Mouse (Mus musculus) olfactory bulb, adult 2 months (tissue): ENCODE data around the gene Rab28.

Experiments used
- CTCF ChIP-seq: fragments of 200-500 bp; IDR thresholded peaks from 2 replicates; pipeline ENCODE4 v1.5.1; 2012; ENCODE audit warnings: low read depth, mild to moderate bottlenecking, low read length, moderate library complexity; ENCODE audit not compliant: insufficient read depth
- POLR2A ChIP-seq: fragments of 200-500 bp; IDR thresholded peaks from 2 replicates; pipeline ENCODE4 v1.6.1; 2012; ENCODE audit warnings: mild to moderate bottlenecking, low read depth, low read length, moderate library complexity; ENCODE audit not compliant: insufficient read depth

DNA sequence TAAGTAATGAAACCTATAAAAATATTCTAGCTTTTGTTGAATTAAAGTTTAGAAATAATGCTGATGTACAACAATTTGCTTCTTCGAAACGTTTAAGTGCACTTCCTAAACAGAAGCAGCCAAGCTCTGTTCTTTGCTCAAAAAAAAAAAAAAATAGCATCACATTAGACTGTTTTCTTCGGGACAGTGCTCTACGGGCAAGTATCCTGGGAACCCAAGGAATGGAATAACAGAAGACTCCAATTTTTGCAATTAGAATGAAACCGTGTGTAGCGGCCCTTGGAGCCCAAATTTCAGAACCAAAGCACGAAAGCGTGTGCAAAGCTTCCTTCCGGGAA lies 1.2 kb downstream of the Rab28 start:
- no peak for TF ChIP-seq CTCF
- TF ChIP-seq POLR2A = no peak
